Mouse (Mus musculus) gastrocnemius, postnatal 10 days (tissue): ENCODE results near the gene Casc3. TPM values are rescaled to one million over a fixed set of nuclear protein-coding genes. Genes with fewer than 3 reads are reported as not detected.
"Not testable (repeated sequence)": the region's sequence is repeated elsewhere in the genome, so short reads cannot be mapped to it uniquely, and the experiment has no call there.

Experiments used
- DNase-seq: peaks from one replicate; pipeline ENCODE4 v3.0.0; 2021; ENCODE audit warnings: mixed read lengths
- total RNA-seq, 2 experiments: library from RNA; stranded (reverse); gene quantifications; 2 replicates each; pipeline ENCODE4 v1.2.3; 2021

The Casc3 gene
- total RNA-seq, 2 experiments from 2014 or later = 19.1 to 26.2 TPM

GRCm38 (mm10) chr11:98789219-98789807 is 15.4 kb upstream of the Casc3 start:
- DNase-seq = peak; percentile 41

GRCm38 (mm10) chr11:98789824-98790223 is 14.9 kb upstream of the Casc3 start:
- DNase-seq = no peak

GRCm38 (mm10) chr11:98790631-98791205 is 14.0 kb upstream of the Casc3 start:
- no peak for DNase-seq

- no peak for DNase-seq
Measured at GRCm38 (mm10) chr11:98791448-98791847, 13.3 kb upstream of the Casc3 start.

GRCm38 (mm10) chr11:98792081-98792480 is 12.6 kb upstream of the Casc3 start:
- no peak for DNase-seq

GRCm38 (mm10) chr11:98794469-98795014 is 10.2 kb upstream of the Casc3 start:
- DNase-seq = peak; percentile 80

- DNase-seq = peak; percentile 90
Measured at GRCm38 (mm10) chr11:98795015-98795713, 9.5 kb upstream of the Casc3 start, which contains the start of gene Msl1. Gene Msl1, plus strand, starts transcription at chr11:98795516.

- DNase-seq = peak; percentile 65
Measured at GRCm38 (mm10) chr11:98795714-98796514, 8.8 kb upstream of the Casc3 start.

- DNase-seq = peak; percentile 75
Measured at GRCm38 (mm10) chr11:98796515-98797216, 8.0 kb upstream of the Casc3 start.

- no peak for DNase-seq
Measured at GRCm38 (mm10) chr11:98797306-98797705, 7.4 kb upstream of the Casc3 start.

- no peak for DNase-seq
Measured at GRCm38 (mm10) chr11:98797909-98798308, 6.8 kb upstream of the Casc3 start.

GRCm38 (mm10) chr11:98808417-98808816 is 3.7 kb downstream of the Casc3 start:
- no peak for DNase-seq

GRCm38 (mm10) chr11:98809457-98810290 is 5.0 kb downstream of the Casc3 start:
- DNase-seq = peak; percentile 97

GRCm38 (mm10) chr11:98810686-98811085 is 6.0 kb downstream of the Casc3 start:
- DNase-seq = no peak

GRCm38 (mm10) chr11:98816706-98817239 is 12.1 kb downstream of the Casc3 start:
- no peak for DNase-seq

- DNase-seq = no peak
Measured at GRCm38 (mm10) chr11:98820968-98821367, 16.3 kb downstream of the Casc3 start.

- DNase-seq = not testable (repeated sequence)
Measured at GRCm38 (mm10) chr11:98826071-98826470, 21.4 kb downstream of the Casc3 start.

- no peak for DNase-seq
Measured at GRCm38 (mm10) chr11:98827877-98828276, 23.2 kb downstream of the Casc3 start.

GRCm38 (mm10) chr11:98829091-98829775 is 24.5 kb downstream of the Casc3 start:
- no peak for DNase-seq

GRCm38 (mm10) chr11:98829875-98830274 is 25.2 kb downstream of the Casc3 start:
- DNase-seq = no peak
